Mouse (Mus musculus) liver, embryonic 13.5 days (tissue): Measurements from ENCODE around the gene Phip. TPM values are rescaled to one million over a fixed set of nuclear protein-coding genes. Genes with fewer than 3 reads are reported as not detected.

ENCODE experiments used
- ATAC-seq: fragments of 200-750 bp; cut with Nextera tagmentation; 2 replicates; pipeline ENCODE4 v1.8.0; 2017; ENCODE audit warnings: low read depth, mild to moderate bottlenecking, moderate number of reproducible peaks, moderate library complexity
- DNase-seq: peaks from one replicate; pipeline ENCODE4 v3.0.0; 2022
- H3K27ac ChIP-seq: fragments of 300-500 bp; sonication (generic); 2 replicates; pipeline ENCODE4 v1.5.1; 2015; ENCODE audit warnings: moderate library complexity, mild to moderate bottlenecking, inconsistent platforms
- H3K27me3 ChIP-seq: fragments of 300-500 bp; sonication (generic); 2 replicates; pipeline ENCODE4 v1.6.1; 2015; ENCODE audit warnings: mild to moderate bottlenecking, inconsistent platforms
- H3K36me3 ChIP-seq: fragments of 300-500 bp; sonication (generic); 2 replicates; pipeline ENCODE4 v1.6.1; 2015; ENCODE audit warnings: mild to moderate bottlenecking, inconsistent platforms
- H3K4me1 ChIP-seq: fragments of 300-500 bp; sonication (generic); replicated peaks from 2 replicates; pipeline ENCODE4 v1.6.1; 2015; ENCODE audit warnings: inconsistent platforms
- H3K4me2 ChIP-seq: fragments of 300-500 bp; sonication (generic); 2 replicates; pipeline ENCODE4 v1.6.1; 2015; ENCODE audit warnings: inconsistent platforms, mild to moderate bottlenecking, moderate library complexity
- H3K4me3 ChIP-seq: fragments of 300-500 bp; sonication (generic); replicated peaks from 2 replicates; pipeline ENCODE4 v1.5.1; 2015; ENCODE audit warnings: mild to moderate bottlenecking, inconsistent platforms
- H3K9ac ChIP-seq: fragments of 300-500 bp; sonication (generic); 2 replicates; pipeline ENCODE4 v1.6.1; 2015; ENCODE audit warnings: mild to moderate bottlenecking, inconsistent platforms
- H3K9me3 ChIP-seq: fragments of 300-500 bp; sonication (generic); replicated peaks from 2 replicates; pipeline ENCODE4 v1.6.1; 2016; ENCODE audit warnings: inconsistent platforms
- WGBS: fragments of 180-500 bp; shearing (Covaris S2); methylation state at CpG from one replicate; pipeline ENCODE4 v1.1.7; 2015; ENCODE audit not compliant: insufficient replicate concordance; 5-methylcytosine and 5-hydroxymethylcytosine counted together
- polyA plus RNA-seq: library from polyadenylated mRNA; unstranded; fragments of >200 nt; fragmentation: Nextera tagmentation; extraction: Ambion mirVana; gene quantifications from 2 replicates; pipeline ENCODE4 v1.2.1, GENCODE M21; 2015

Gene Phip
- polyA plus RNA-seq, 1 experiment from 2014 or later = 25.8 TPM

DNA sequence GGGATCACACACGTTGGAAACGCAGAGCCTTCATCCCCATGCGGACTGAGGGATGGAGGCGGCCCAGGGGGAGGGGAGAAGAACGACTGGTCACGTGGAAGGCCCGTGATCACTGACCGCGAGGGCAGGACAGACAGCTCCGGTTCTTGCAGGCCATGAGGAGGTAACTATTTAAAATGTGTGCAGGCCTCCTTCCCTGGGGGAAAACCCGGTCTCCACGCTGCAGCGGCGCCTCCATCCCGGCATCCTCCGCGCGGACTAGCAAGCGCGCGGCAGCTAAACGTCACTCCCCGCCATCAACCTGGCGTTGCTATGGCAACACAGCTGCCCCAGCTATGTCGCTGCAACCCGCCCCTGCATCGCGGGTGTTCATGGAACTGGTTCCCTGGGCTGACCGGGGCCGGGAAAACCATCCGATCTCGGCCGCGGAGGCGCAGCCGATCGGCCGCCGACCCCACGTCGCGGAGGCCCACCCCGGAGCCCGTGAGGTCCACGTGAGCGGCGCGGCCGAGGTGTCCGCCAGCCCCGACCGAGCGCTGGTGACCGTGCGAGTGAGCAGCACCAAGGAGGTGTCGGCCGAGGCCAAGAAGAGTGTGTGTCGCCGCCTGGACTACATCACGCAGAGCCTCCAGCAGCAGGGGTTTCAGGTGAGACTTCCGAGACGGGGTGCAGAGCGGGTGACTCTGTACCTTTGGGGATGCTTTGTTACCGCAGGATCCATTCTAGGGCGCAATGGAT is 145.5 kb downstream of the Phip start:
- H3K9me3 ChIP-seq = no peaks in the 10 kb centered on the region

DNA sequence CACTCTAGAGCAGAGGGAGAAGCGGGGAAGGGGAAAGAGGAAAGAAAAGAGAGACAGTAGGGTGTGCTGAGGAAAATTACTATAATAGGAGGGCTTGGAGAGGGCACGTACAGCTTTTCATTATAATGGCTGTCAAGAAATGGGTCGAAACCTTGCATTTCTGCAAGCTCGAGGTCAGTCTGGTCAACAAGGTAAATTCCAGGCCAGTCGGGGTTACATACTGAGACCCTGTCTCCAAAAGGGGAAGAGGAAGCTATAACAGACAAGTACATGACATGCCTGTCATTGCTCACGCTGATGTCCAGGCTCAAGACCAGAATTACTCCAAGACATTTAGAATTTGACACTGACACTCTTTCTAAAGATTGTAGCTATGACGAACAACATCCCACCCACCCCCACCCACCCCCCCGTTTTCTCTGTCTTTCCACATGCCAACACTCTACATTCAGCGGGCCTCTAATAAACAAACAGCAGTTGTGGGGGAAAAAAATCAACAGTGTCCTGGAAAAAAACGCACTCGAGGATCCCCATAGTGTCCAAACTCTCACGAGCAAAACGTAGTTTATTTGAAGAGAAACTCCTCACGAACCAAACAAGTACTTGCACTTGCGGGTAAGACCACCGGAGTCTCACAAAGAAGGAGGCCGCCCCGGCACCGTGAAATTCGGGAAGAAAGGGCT is 146.2 kb downstream of the Phip start, which contains the start of gene Irak1bp1:
TSS of gene Irak1bp1 (plus strand) at position 534 of the 683 bp plus-strand sequence.
- Histone ChIP-seq H3K9ac (peak within 1 kb of the TSS; percentile 71), H3K4me1 (peaks cover 12% of the 10 kb centered on the region), H3K27ac (peak within 1 kb of the TSS; percentile 9; the same call in 1 of the 2 replicates), H3K9me3 (no peaks in the 10 kb centered on the region), H3K27me3 (no peaks in the 10 kb centered on the region), H3K4me3 (peak within 1 kb of the TSS; percentile 77), H3K36me3 (no peaks in the 10 kb centered on the region), H3K4me2 (peak within 1 kb of the TSS; percentile 96)
- ATAC-seq (peak; percentile 11; the same call in 1 of the 2 replicates), DNase-seq (no peak)
- WGBS = 12% methylated on average over 20 of the region's 20 CpGs

More for the DNA sequence above, 145.5 kb downstream of the Phip start:
- Histone ChIP-seq H3K27ac (peak overlapping the region; percentile 9; the same call in 1 of the 2 replicates), H3K4me3 (peak overlapping the region; percentile 77), H3K4me1 (peaks cover 12% of the 10 kb centered on the region), H3K4me2 (peak overlapping the region; percentile 96), H3K36me3 (no peaks in the 10 kb centered on the region), H3K27me3 (no peaks in the 10 kb centered on the region), H3K9ac (peak overlapping the region; percentile 71)
- DNase-seq = peak; percentile 76
- peak; percentile 95 for ATAC-seq
- under 1% methylated on average over 65 of the region's 65 CpGs for WGBS

DNA sequence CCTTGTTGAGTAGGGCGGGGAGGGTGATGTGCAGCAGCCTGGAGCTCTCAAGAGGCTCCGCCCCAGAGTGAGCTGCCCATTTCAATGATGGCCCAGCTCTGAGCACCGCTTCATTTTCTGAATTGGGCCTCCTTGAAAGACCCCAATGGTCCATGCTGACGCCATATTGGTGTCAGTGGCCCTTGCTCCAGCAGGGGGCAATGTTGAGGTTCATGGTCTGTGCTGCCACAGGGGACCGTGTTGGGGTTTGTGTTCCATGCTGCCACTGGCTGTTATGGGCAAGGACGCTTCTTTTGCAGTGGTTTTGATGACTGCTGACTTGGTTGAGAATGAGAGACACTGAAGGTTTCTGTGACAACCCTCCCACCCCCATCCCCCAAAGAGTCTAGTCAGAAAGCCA is 148.9 kb downstream of the Phip start:
- Histone ChIP-seq H3K4me1 (peaks cover 12% of the 10 kb centered on the region), H3K4me3 (no peak overlapping the region), H3K4me2 (no peak overlapping the region), H3K27me3 (no peaks in the 10 kb centered on the region), H3K36me3 (no peaks in the 10 kb centered on the region), H3K9me3 (no peaks in the 10 kb centered on the region), H3K27ac (no peak overlapping the region), H3K9ac (no peak overlapping the region)
- 81% methylated on average over 6 of the region's 6 CpGs for WGBS
- no peak for ATAC-seq
- DNase-seq = no peak

Other genes starting within 250 kb of the Phip start
- gene Irak1bp1, start 146.0 kb downstream of the Phip start, polyA plus RNA-seq = 2.0 and 2.1 TPM in 2 replicates
- 4.2 and 6.2 TPM in 2 replicates for gene Hmgn3, start 171.2 kb upstream of the Phip start, polyA plus RNA-seq